Mouse (Mus musculus) ovary, adult 18-20 months (tissue): Measurements from ENCODE around the gene Pdcd11.
"Not testable (repeated sequence)": the region's sequence is repeated elsewhere in the genome, so short reads cannot be mapped to it uniquely, and the experiment has no call there.

ENCODE experiments used
- DNase-seq: peaks from one replicate; pipeline ENCODE4 v3.0.0; 2022; ENCODE audit warnings: low spot score, mixed read lengths

Pdcd11 gene

GRCm38 (mm10) chr19:47128164-47128563 lies 37.6 kb downstream of the Pdcd11 start:
- DNase-seq = no peak

DNA sequence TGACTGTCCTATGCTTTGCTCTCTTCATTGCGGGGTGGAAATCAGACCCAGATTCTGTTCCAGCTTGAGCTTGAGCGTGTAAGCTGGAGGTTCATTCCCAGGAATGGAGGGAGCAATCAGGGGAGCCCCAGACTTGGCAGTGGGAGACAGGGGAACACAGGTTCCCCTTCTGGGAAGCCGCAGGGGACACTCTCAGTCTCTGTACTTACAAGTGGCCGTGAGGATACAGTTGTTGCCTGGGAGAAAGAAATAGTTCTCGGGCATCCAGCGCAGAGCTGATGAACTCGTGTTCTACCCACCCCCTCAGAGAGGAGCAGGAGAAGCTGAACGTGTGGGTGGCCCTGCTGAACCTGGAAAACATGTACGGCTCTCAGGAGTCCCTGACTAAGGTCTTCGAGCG lies 38.3 kb downstream of the Pdcd11 start:
- DNase-seq = no peak

DNA sequence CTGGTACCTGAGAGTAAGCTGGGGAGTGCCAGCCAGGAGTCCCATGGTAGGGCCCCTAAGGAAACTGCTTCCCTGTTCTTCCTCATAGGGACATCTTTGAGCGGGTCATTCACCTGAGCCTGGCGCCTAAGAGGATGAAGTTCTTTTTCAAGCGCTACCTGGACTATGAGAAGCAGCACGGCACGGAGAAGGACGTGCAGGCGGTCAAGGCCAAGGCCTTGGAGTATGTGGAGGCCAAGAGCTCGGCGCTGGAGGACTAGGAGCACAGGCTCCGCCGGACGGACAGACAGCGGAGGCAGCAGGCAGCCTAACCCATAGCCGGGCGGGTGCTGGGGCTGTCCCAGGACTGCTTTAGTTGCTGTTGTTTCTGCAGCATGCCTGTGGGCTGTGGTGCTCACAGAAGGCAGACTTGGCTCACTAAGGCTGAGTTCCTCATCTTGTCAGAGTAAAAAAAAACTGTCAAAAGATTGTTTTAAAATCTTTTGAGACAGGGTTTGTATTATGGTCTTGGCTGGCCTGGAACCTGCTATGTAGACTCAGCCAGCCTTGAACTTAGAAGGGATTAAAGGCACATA lies 40.1 kb downstream of the Pdcd11 start:
- DNase-seq = no peak

DNA sequence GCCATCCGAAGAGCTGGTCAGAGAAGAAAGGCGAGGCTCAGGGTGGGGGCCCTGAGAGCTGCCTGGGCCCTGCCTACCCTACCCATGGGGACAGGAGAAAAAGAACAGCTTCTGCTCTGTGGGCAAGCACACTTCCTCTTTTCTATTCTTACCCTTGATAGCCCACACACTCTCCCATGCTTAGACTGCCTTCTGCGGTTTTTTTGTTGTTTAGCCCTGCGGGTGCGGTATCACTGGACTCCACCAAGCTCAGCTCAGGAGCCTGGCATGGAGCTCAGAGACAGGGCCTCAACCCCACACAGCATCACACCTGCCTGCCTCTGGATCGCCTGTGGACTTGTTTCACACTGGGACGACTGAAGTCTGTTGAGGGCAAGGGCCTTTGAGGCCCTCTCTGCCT lies 42.6 kb downstream of the Pdcd11 start:
- DNase-seq = no peak

DNA sequence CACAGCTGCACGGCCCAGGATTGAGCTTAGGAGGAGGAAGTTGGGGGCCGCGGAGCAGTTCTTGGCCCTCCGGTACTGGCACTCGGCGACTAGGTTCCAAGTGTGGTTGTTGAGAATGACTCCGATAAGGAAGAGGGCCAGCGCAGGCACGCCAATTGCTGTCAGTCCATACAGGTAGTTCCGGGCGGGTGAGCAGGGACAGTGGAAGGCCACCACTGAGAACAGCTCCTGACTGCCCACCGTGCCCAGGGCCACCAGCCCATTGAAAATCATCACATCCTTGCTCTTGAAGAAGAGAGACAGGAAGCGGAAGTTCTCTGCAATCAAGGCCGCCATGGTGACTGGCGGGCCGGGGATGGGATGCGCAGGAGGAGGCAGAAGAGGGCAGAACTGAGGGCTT lies 45.0 kb downstream of the Pdcd11 start:
- DNase-seq = no peak

DNA sequence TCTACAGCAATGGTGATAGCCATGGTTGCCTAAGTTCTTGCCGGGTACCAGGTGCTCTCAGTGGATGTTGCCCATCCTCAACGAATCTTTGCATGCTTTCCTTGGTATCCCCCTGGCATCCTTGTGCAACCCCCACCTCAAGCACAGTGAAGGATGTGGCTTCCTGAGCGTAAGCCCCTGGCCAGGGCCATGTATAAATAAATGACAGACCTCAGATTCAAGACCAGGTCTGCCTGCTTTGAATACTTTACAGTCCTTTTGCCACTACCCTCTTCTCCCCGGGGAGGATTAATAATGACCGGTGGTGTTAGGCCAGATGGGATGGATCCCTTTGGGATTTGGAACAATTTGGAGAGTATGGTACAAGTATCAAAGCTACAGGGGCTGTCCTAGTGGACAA lies 45.6 kb downstream of the Pdcd11 start:
- no peak for DNase-seq

- no peak for DNase-seq
Observed at GRCm38 (mm10) chr19:47137051-47137581, 46.5 kb downstream of the Pdcd11 start.

DNA sequence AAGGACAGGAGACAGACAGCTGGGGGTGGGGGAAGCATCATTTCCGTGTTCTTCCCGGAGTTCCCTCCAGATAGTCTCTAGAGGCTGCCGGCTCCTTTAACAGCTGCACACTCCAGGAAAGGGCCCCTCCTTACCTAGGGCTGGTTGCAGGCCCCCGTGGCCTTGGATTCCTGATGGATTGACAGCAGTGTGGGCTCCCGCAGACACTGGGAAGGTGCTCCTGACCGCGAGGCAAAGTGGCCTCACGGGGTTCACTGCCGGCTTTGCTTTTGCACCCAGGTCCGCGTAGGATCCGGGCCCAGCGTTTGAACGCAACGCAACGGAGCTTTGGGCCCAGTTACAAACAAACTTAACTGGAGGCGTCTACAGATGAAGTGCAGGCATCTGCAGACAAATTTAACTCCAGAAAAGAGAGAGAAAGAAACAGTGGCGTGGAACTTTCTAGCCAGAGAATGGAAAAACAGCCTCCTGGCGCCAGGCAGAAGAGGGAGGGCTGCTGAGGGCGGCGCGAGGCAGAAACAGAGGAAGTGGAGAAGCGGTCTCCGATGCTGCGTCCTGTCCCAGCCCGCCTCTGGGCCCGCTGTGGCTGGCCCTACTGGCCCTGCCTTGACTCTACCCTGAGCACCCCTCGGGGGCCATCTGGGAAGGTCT lies 47.3 kb downstream of the Pdcd11 start, which contains the start of gene Calhm2:
TSS of gene Calhm2 (minus strand) at position 524 of the 651 bp plus-strand sequence.
- DNase-seq = no peak

GRCm38 (mm10) chr19:47139611-47140010 lies 49.0 kb downstream of the Pdcd11 start:
- not testable (repeated sequence) for DNase-seq

- DNase-seq = no peak
Observed at GRCm38 (mm10) chr19:47142438-47142837, 51.9 kb downstream of the Pdcd11 start.

GRCm38 (mm10) chr19:47144154-47144553 lies 53.6 kb downstream of the Pdcd11 start, which contains the start of gene Calhm1:
Calhm1 (minus strand) TSS chr19:47144254.
- no peak for DNase-seq

- DNase-seq = no peak
Observed at GRCm38 (mm10) chr19:47148267-47148847, 57.8 kb downstream of the Pdcd11 start.

DNA sequence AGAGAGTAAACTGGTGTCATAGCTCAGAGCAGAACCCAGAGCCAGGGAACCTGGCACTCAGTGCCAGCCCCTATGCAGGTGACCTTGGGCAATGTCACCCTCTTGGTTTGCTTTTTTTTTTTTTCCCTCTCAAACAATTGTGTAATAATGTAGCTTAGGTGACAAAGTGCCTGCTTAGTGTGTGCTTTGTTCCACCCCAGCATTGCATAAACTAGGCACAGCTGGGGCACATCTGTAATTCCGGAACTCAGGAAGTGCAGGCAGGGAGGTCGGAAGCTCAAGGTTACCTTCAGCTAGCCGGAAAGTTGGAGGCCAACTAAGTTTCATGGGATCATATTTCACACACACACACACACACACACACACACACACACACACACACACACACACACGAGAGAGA lies 59.3 kb downstream of the Pdcd11 start:
- DNase-seq = no peak

DNA sequence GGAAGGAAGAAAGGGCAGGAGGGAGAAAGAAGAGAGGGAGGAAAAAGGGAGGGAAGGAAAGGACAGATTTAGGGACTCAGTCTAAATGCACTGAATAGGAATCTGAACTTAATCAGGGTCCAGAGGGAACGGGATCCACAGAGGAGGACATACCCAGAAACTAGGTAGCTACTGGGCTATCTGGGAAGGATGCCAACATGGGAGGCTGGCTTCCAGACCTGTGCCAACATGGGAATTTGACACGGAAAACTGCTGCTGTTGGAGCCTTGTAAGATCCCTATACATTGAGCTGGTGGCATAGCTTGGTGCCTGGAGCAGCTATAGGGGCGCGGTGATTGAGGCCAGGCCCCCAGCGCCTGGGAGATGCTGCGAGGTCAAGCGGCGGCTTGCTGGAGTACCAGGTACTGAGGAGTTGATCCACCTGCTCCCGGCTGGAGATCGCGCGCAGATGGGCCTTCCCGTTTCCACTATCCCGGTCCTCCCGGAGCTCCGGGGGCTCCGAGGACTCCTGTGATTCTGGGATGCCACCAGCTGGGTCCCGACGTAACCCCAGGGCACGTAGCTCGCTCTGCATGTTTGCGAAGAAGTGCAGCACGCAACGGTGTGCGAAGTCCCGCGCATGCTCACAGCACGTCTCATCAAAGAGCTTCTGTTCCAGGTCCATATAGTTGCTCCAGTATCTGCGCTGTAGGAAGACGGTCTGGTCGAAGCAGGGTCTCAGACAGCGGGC lies 60.9 kb downstream of the Pdcd11 start:
- no peak for DNase-seq

DNA sequence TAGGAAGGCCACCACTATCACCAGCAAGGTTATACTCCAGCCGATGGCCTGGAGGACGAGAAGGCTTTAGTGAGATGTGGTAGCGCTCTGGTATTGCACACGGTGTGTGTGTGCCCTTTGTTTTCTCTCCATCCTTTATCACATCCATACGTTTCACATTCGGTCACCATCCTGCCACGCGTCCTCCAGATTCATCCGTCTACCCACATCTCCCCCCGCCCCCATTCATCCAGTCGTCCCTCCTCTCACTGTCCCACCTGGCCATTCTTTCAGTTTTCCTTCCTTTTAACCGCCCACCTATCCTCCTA lies 61.4 kb downstream of the Pdcd11 start:
- no peak for DNase-seq

- DNase-seq = no peak
Observed at GRCm38 (mm10) chr19:47153767-47154166, 63.2 kb downstream of the Pdcd11 start.

- DNase-seq = no peak
Observed at GRCm38 (mm10) chr19:47157664-47158063, 67.1 kb downstream of the Pdcd11 start, which contains the start of gene Calhm3. Calhm3 (minus strand) TSS chr19:47157764.

- no peak for DNase-seq
Observed at GRCm38 (mm10) chr19:47161669-47162068, 71.1 kb downstream of the Pdcd11 start.

- DNase-seq = no peak
Observed at GRCm38 (mm10) chr19:47163176-47163744, 72.7 kb downstream of the Pdcd11 start.

DNA sequence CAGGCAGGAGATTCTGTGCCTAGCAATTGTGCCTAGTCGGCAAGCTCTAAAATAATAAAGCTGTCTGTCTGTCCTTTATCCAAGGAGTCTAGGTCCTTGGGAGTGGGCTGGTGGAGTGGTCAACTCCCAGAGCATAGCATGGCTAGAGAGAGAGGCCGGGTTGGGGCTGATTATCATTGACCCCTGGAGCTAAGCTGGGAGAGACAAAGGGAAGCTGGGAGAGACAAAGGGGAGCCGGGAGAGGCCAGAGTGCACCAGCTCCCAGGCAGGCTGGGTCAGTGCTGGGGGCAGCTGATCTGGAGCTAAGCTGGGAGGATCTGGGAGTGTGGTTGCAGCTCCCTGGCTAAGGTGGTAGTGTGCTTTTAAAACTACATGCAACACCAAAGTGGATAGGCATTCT lies 76.2 kb downstream of the Pdcd11 start:
- no peak for DNase-seq

GRCm38 (mm10) chr19:47167617-47168214 lies 77.1 kb downstream of the Pdcd11 start:
- DNase-seq = no peak

DNA sequence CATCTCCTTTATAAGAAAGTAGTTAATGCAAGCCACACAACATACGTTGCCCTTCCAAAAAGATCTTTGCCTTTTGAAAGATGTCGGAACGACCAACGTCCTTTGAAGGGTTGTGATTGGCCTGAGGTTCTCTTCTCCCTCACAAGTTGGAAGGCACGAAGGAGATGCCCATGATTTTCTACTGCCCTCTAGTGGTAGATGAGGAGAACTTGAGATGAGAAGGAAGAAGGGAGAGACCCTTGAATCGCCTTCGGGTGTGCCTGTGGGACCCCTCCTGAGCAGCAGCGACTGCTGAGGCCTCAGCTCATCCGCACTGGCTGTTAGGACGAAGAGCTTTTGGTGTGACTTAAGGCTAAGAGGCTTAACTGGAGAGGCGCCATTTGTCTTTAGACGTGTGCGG lies 77.7 kb downstream of the Pdcd11 start:
- DNase-seq = no peak
